Mouse (Mus musculus) lung, embryonic 14.5 days (tissue): ENCODE data around the gene Gm20388. TPM values are rescaled to one million over a fixed set of nuclear protein-coding genes. Genes with fewer than 3 reads are reported as not detected.
A peak's percentile ranks its signal among the peaks of the same experiment; 100 is the strongest.

Source experiments
- ATAC-seq: fragments of 200-750 bp; cut with Nextera tagmentation; 2 replicates; pipeline ENCODE4 v1.8.0; 2017; ENCODE audit warnings: mild to moderate bottlenecking, moderate TSS enrichment, moderate library complexity; ENCODE audit not compliant: insufficient read depth
- DNase-seq: peaks from one replicate; pipeline ENCODE4 v3.0.0-alpha.2; 2015
- H3K27ac ChIP-seq: fragments of 300-500 bp; sonication (generic); 2 replicates; pipeline ENCODE4 v1.5.1; 2014; ENCODE audit warnings: low read depth, mild to moderate bottlenecking, moderate library complexity
- H3K27me3 ChIP-seq: fragments of 300-500 bp; sonication (generic); 2 replicates; pipeline ENCODE4 v1.6.1; 2014; ENCODE audit warnings: low read length, control low read depth; ENCODE audit not compliant: insufficient read depth
- H3K36me3 ChIP-seq: fragments of 300-500 bp; sonication (generic); 2 replicates; pipeline ENCODE4 v1.6.1; 2014; ENCODE audit warnings: control low read depth; ENCODE audit not compliant: insufficient read depth
- H3K4me1 ChIP-seq: fragments of 300-500 bp; sonication (generic); 2 replicates; pipeline ENCODE4 v1.6.1; 2014; ENCODE audit warnings: antibody characterized with exemption, control low read depth; ENCODE audit not compliant: insufficient read depth
- H3K4me2 ChIP-seq: fragments of 300-500 bp; sonication (generic); 2 replicates; pipeline ENCODE4 v1.6.1; 2014; ENCODE audit warnings: mild to moderate bottlenecking
- H3K4me3 ChIP-seq: fragments of 300-500 bp; sonication (generic); 2 replicates; pipeline ENCODE4 v1.5.1; 2014; ENCODE audit warnings: low read depth, low read length
- H3K9ac ChIP-seq: fragments of 300-500 bp; sonication (generic); 2 replicates; pipeline ENCODE4 v1.6.1; 2014
- H3K9me3 ChIP-seq: fragments of 300-500 bp; sonication (generic); 2 replicates; pipeline ENCODE4 v1.6.1; 2016; ENCODE audit warnings: low read depth, low read length, control low read depth
- CTCF ChIP-seq: IDR thresholded peaks from 2 replicates; pipeline ENCODE4 v1.5.1; 2016; ENCODE audit warnings: antibody characterized with exemption, low read depth
- WGBS: fragments of 180-500 bp; shearing (Covaris S2); extraction: QIAGEN DNeasy Blood & Tissue Kit; methylation state at CpG from one replicate; pipeline ENCODE4 v1.1.7; 2014; 5-methylcytosine and 5-hydroxymethylcytosine counted together
- polyA plus RNA-seq: library from polyadenylated mRNA; unstranded; fragments of >200 nt; fragmentation: Nextera tagmentation; extraction: Ambion mirVana; gene quantifications from 2 replicates; pipeline ENCODE4 v1.2.1, GENCODE M21; 2014

Gm20388 gene
- polyA plus RNA-seq, 1 experiment from 2014 or later, result not detected

DNA sequence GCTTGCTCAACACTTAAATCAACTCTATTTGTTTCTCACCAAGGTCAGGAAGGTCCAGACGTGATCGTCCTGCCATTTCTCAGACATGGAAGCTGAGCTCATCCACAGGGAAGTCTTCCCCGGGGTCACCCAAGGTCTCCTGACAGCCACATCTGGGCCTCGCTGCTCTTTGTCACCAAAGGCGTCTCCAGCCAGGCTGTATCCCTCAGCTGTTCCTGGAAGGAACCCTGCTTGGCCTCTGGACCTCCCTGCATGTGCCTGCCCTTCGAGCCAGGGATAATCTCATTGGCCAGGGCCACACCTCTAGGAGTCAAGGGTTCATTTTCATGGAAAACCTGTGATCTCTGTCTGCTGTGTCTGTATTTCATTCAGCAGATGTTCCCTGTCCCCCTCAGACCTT lies 2168.5 kb downstream of the Gm20388 start:
- no peaks in the 10 kb centered on the region for H3K9me3 ChIP-seq

GRCm38 (mm10) chr8:122080347-122080746 lies 2169.7 kb downstream of the Gm20388 start:
- Histone ChIP-seq H3K4me1 (peaks cover 4% of the 10 kb centered on the region), H3K4me3 (no peak overlapping the region), H3K27me3 (peaks cover 10% of the 10 kb centered on the region), H3K27ac (peak overlapping the region; percentile 70), H3K36me3 (no peaks in the 10 kb centered on the region), H3K9me3 (no peaks in the 10 kb centered on the region), H3K4me2 (no peak overlapping the region), H3K9ac (no peak overlapping the region)
- ATAC-seq (peak; percentile 42), DNase-seq (peak; percentile 71)
- TF ChIP-seq CTCF, result no peak
- 18% methylated on average over 5 of the region's 5 CpGs for WGBS

More for the DNA sequence above, 2168.5 kb downstream of the Gm20388 start:
- Histone ChIP-seq H3K27me3 (peaks cover 10% of the 10 kb centered on the region), H3K4me2 (no peak overlapping the region), H3K27ac (no peak overlapping the region), H3K9ac (no peak overlapping the region), H3K36me3 (no peaks in the 10 kb centered on the region), H3K4me1 (peaks cover 12% of the 10 kb centered on the region), H3K4me3 (no peak overlapping the region)
- no peak for ATAC-seq
- DNase-seq, result no peak
- 54% methylated on average over 6 of the region's 6 CpGs for WGBS
- TF ChIP-seq CTCF, result no peak

- Histone ChIP-seq H3K4me1 (peaks cover 4% of the 10 kb centered on the region), H3K9ac (no peak overlapping the region), H3K4me3 (no peak overlapping the region), H3K36me3 (no peaks in the 10 kb centered on the region), H3K9me3 (no peaks in the 10 kb centered on the region), H3K27me3 (no peaks in the 10 kb centered on the region), H3K4me2 (no peak overlapping the region), H3K27ac (no peak overlapping the region)
- ATAC-seq (no peak), DNase-seq (no peak)
- WGBS, result 83% methylated on average over 6 of the region's 6 CpGs
- no peak for TF ChIP-seq CTCF
Observed at GRCm38 (mm10) chr8:122083401-122083800, 2172.8 kb downstream of the Gm20388 start.

DNA sequence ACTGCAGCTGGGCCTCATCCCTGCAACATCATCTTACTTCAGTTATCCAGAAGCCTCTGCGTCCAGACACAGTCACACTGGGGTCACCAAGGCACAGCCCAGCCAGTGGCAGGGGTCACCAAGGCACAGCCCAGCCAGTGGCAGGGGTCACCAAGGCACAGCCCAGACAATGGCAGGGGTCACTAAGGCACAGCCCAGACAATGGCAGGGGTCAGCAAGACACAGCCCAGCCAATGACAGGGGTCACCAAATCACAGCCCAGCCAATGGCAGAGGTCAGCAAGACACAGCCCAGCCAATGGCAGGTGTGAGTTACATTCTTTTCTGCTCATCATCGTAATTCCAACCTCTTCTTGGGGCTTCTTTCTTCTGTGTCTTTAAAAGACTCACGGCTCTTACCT lies 2173.5 kb downstream of the Gm20388 start:
- H3K27ac ChIP-seq, result no peak overlapping the region
- H3K27me3 ChIP-seq, result no peaks in the 10 kb centered on the region
- H3K4me3 ChIP-seq, result no peak overlapping the region
- TF ChIP-seq CTCF, result no peak
- no peaks in the 10 kb centered on the region for H3K36me3 ChIP-seq
- H3K9me3 ChIP-seq, result no peaks in the 10 kb centered on the region
- H3K4me1 ChIP-seq, result peaks cover 4% of the 10 kb centered on the region
- no peak overlapping the region; the same call in 1 of the 2 replicates for H3K9ac ChIP-seq
- ATAC-seq (no peak), DNase-seq (no peak)
- 63% methylated on average over 3 of the region's 3 CpGs for WGBS
- no peak overlapping the region for H3K4me2 ChIP-seq

GRCm38 (mm10) chr8:122084726-122085410 lies 2174.2 kb downstream of the Gm20388 start:
- Histone ChIP-seq H3K27me3 (no peaks in the 10 kb centered on the region), H3K9me3 (no peaks in the 10 kb centered on the region), H3K36me3 (no peaks in the 10 kb centered on the region), H3K9ac (no peak overlapping the region), H3K27ac (no peak overlapping the region), H3K4me1 (peaks cover 4% of the 10 kb centered on the region), H3K4me3 (no peak overlapping the region), H3K4me2 (no peak overlapping the region)
- no peak for ATAC-seq
- 69% methylated on average over 15 of the region's 15 CpGs for WGBS
- DNase-seq, result no peak
- TF ChIP-seq CTCF, result no peak

DNA sequence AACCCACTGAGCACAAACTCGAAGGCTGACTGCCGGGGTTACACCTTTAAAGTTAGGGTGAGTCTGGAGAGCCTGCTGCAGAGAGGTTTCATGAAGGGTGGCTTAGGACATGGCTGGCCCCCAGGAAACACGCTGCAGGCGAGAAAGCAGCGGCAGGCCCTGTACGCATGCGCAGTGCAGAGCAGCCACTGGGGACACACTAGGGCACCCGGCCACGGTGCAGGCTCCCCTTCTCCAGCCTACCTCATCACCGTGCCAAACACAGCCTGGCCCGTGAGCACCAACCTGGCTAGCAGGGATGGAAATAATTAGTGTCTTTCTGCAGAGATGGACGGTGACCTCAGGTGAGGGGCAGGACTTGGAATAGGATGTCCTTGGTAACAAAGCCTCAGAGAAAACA lies 2175.4 kb downstream of the Gm20388 start:
- no peaks in the 10 kb centered on the region for H3K4me1 ChIP-seq
- TF ChIP-seq CTCF, result no peak
- H3K36me3 ChIP-seq, result no peaks in the 10 kb centered on the region
- H3K9ac ChIP-seq, result no peak overlapping the region
- no peaks in the 10 kb centered on the region for H3K9me3 ChIP-seq
- no peaks in the 10 kb centered on the region for H3K27me3 ChIP-seq
- H3K4me2 ChIP-seq, result no peak overlapping the region
- DNase-seq, result no peak
- WGBS, result 71% methylated on average over 12 of the region's 12 CpGs
- no peak overlapping the region for H3K4me3 ChIP-seq
- no peak overlapping the region for H3K27ac ChIP-seq
- no peak for ATAC-seq

DNA sequence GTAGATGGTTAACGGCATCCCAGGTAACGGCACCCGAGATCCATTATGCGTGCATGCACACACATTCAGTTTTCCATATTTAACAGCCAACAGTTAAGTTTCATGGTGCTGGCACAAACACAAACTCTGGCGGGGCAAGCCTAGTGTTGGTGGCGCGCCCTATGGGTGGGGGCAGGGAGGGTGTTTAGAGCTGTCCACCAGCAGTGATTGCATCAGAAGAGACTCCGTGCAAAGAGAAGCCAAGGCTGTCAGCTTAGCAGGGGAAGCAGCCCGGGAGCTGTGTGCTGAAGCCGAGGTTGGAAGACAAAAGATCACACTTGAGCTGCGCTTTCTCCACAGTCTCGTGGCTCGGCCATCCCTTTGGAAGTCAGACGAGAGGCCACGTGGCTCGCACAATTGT lies 2178.0 kb downstream of the Gm20388 start:
- TF ChIP-seq CTCF, result no peak
- H3K9ac ChIP-seq, result no peak overlapping the region
- H3K27me3 ChIP-seq, result no peaks in the 10 kb centered on the region
- H3K27ac ChIP-seq, result no peak overlapping the region
- H3K4me3 ChIP-seq, result no peak overlapping the region
- H3K4me1 ChIP-seq, result peaks cover 11% of the 10 kb centered on the region; the same call in 1 of the 2 replicates
- no peaks in the 10 kb centered on the region for H3K9me3 ChIP-seq
- no peaks in the 10 kb centered on the region for H3K36me3 ChIP-seq
- DNase-seq (peak; percentile 34), ATAC-seq (no peak)
- H3K4me2 ChIP-seq, result no peak overlapping the region
- WGBS, result 77% methylated on average over 16 of the region's 16 CpGs
